Mouse (Mus musculus): ENCODE results near the gene Nmt1.

DNA sequence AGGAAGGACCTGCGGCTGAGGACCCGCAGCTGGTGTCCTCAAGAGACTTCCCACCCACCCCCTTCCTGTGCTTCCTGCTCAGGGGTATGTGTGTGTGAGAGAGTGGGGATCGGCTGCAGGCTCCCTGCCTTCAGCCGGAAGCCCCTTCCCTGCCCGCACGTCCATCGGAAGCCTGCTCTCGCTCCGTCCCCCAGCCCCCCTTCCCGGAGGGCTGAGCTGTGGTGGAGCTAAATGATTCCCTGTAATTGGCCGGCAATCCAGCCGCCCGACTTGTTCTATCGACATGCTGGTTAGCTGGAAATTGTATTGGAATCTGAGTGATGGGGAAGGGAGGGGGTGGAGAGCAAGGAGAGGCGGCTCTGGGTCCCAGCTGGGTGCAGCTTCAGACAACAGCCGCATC is 36.3 kb upstream of the Nmt1 start:
- TF ChIP-seq CTCF (IDR thresholded peaks at IDR 0.05; ENCODE audit: low read depth) (no peak), EP300 (IDR thresholded peaks at IDR 0.05; ENCODE audit: low read depth) (no peak)

All from liver, embryonic 14.5 days (tissue).